Mouse (Mus musculus): ENCODE results near the gene Kif1b. TPM values are rescaled to one million over a fixed set of nuclear protein-coding genes. Genes with fewer than 3 reads are reported as not detected.

Gene Kif1b
- polyA plus RNA-seq, 1 experiment from 2014 or later: 35.6 TPM

DNA sequence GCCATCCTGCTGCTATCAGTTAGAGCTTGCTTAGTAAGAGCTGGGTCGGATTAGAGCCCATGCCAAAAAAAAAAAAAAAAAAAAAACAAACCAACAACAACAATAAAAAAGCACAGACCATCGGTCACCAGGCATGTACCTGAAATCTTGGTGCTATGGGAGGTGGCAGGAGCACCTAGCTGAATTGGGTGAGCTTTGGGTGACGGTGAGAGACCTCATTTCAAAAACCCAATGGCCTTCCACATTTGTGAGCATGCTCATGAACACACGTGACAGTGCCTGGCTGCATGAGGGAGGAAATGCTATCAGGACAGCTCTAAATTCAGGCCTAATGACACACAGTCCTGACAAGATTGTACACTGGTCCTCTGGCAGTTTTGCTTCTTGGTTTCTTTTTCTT is 159.4 kb downstream of the Kif1b start:
- TF ChIP-seq EP300 (IDR thresholded peaks at IDR 0.05): no peak
- no peak for TF ChIP-seq CTCF (IDR thresholded peaks at IDR 0.05)
- Histone ChIP-seq H3K9ac (replicated peaks; ENCODE audit: low read depth) (no peak overlapping the region), H3K27me3 (replicated peaks; ENCODE audit: insufficient read depth, low read length) (no peaks in the 10 kb centered on the region), H3K9me3 (ENCODE audit: low read length) (no peaks in the 10 kb centered on the region), H3K27ac (ENCODE audit: low read length) (no peak overlapping the region), H3K36me3 (ENCODE audit: insufficient read depth, low read length) (peaks cover 11% of the 10 kb centered on the region; the same call in 1 of the 2 replicates), H3K4me2 (replicated peaks; ENCODE audit: low read depth, low read length) (no peak overlapping the region), H3K4me1 (ENCODE audit: insufficient read depth, low read depth, low read length) (no peaks in the 10 kb centered on the region), H3K4me3 (ENCODE audit: low read depth, low read length) (no peak overlapping the region)
- 75% methylated on average over 4 of the region's 4 CpGs for WGBS
- DNase-seq (ENCODE audit: low spot score) (no peak), ATAC-seq (no peak)

DNA sequence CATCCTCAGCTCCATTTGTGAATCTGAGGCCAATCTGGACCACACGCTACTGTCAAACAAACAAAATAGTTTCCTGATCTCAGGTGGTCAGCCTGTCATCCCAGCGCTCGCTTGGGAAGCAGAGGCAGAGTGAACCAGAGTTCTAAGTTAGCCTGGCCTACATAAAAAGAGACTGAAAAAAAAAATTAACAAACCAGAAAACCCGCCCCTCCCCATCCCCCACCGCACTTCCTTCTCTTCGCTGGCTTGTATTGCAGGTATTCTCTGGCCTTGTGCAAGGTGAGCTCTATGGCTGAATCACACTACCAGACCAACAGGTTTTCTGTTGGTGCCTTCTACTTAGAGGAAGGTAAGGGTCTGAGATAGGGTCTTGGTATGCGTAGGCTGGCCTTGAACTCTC is 160.0 kb downstream of the Kif1b start:
- H3K4me1 ChIP-seq (ENCODE audit: insufficient read depth, low read depth, low read length): no peaks in the 10 kb centered on the region
- DNase-seq (ENCODE audit: low spot score): peak; percentile 37
- WGBS: 60% methylated on average over 7 of the region's 7 CpGs
- H3K4me3 ChIP-seq (ENCODE audit: low read depth, low read length): no peak overlapping the region
- no peaks in the 10 kb centered on the region for H3K9me3 ChIP-seq (ENCODE audit: low read length)
- H3K36me3 ChIP-seq (ENCODE audit: insufficient read depth, low read length): peaks cover 7% of the 10 kb centered on the region; the same call in 1 of the 2 replicates
- no peak overlapping the region for H3K9ac ChIP-seq (replicated peaks; ENCODE audit: low read depth)
- H3K27me3 ChIP-seq (replicated peaks; ENCODE audit: insufficient read depth, low read length): no peaks in the 10 kb centered on the region
- no peak overlapping the region for H3K27ac ChIP-seq (ENCODE audit: low read length)
- H3K4me2 ChIP-seq (replicated peaks; ENCODE audit: low read depth, low read length): no peak overlapping the region
- ATAC-seq: peak; percentile 38; the same call in 1 of the 2 replicates
- TF ChIP-seq CTCF (IDR thresholded peaks at IDR 0.05) (no peak), EP300 (IDR thresholded peaks at IDR 0.05) (no peak)

DNA sequence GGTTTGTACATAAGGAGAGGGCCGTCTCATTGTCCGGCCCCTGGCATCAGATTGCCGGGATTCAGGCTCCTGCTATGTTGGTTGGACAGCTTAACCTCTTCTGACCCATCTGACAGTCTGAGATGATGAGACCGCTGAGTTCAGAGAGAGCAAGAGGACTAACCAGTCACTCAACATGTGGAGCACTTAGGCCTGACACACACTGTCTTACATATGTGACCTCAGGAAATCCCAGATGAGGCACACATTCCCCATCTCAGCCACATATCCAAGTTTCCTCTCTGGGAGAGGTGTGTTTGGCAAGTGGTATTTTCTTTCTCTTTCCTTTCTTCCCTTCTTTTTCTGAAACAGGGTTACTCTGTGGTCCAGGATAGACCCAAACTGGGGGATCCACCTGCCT is 162.3 kb downstream of the Kif1b start:
- no peak overlapping the region for H3K4me3 ChIP-seq (ENCODE audit: low read depth, low read length)
- DNase-seq (ENCODE audit: low spot score) (no peak), ATAC-seq (no peak)
- H3K9me3 ChIP-seq (ENCODE audit: low read length): no peaks in the 10 kb centered on the region
- WGBS: 76% methylated on average over 4 of the region's 4 CpGs
- no peak overlapping the region for H3K4me2 ChIP-seq (replicated peaks; ENCODE audit: low read depth, low read length)
- no peaks in the 10 kb centered on the region for H3K27me3 ChIP-seq (replicated peaks; ENCODE audit: insufficient read depth, low read length)
- no peak for TF ChIP-seq CTCF (IDR thresholded peaks at IDR 0.05)
- no peak for TF ChIP-seq EP300 (IDR thresholded peaks at IDR 0.05)
- no peak overlapping the region for H3K9ac ChIP-seq (replicated peaks; ENCODE audit: low read depth)
- H3K27ac ChIP-seq (ENCODE audit: low read length): no peak overlapping the region
- no peaks in the 10 kb centered on the region for H3K4me1 ChIP-seq (ENCODE audit: insufficient read depth, low read depth, low read length)
- no peaks in the 10 kb centered on the region for H3K36me3 ChIP-seq (ENCODE audit: insufficient read depth, low read length)

DNA sequence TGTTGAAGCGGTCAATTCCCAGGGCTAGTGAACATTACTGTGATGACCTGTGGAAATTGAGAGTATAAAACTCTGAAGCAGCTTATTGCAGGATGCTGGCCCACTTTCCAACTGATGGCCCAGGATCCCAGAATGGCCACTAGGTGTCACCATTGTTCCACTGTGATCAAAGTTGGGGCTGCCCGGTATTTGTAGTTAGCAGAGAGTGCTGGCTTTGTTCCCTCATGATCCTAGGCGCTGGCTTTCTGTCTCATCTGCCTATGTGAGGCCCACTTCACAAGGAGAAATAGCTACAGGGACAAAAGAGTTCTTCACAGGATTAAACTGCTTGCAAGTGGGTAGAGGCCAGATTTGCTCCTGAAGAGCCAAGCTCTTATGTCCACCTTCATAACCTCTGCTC is 163.0 kb downstream of the Kif1b start:
- ATAC-seq (peak; percentile 84), DNase-seq (ENCODE audit: low spot score) (peak; percentile 91)
- Histone ChIP-seq H3K27me3 (replicated peaks; ENCODE audit: insufficient read depth, low read length) (no peaks in the 10 kb centered on the region), H3K36me3 (ENCODE audit: insufficient read depth, low read length) (no peaks in the 10 kb centered on the region), H3K4me2 (replicated peaks; ENCODE audit: low read depth, low read length) (no peak overlapping the region), H3K9me3 (ENCODE audit: low read length) (no peaks in the 10 kb centered on the region), H3K4me3 (ENCODE audit: low read depth, low read length) (no peak overlapping the region), H3K27ac (ENCODE audit: low read length) (no peak overlapping the region), H3K9ac (replicated peaks; ENCODE audit: low read depth) (no peak overlapping the region), H3K4me1 (ENCODE audit: insufficient read depth, low read depth, low read length) (no peaks in the 10 kb centered on the region)
- TF ChIP-seq EP300 (IDR thresholded peaks at IDR 0.05): no peak
- peak; percentile 98 for TF ChIP-seq CTCF (IDR thresholded peaks at IDR 0.05)
- 3% methylated on average over 3 of the region's 3 CpGs for WGBS

DNA sequence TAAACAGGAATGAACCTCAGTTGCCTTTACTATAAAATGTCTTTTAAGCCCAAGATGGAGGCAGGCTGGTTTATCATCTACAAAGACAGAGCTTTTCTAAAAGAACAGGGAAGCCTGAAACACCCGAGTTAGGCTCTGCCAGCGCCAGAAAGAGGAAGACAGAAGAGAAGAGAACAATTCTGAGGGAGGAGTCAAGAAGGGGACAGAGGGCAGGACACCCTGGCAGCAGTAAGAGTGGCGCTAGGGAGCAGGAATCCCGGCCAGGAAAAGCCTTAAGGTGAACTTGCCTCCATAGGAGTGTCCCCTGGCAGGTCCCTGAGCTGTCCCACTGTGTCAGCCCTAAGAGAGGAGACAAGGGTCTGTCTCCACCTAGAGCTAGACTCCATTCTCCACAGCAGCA is 163.9 kb downstream of the Kif1b start:
- H3K36me3 ChIP-seq (ENCODE audit: insufficient read depth, low read length): no peaks in the 10 kb centered on the region
- H3K4me2 ChIP-seq (replicated peaks; ENCODE audit: low read depth, low read length): no peak overlapping the region
- 18% methylated on average over 4 of the region's 4 CpGs for WGBS
- ATAC-seq: no peak
- H3K27ac ChIP-seq (ENCODE audit: low read length): no peak overlapping the region
- TF ChIP-seq CTCF (IDR thresholded peaks at IDR 0.05) (no peak), EP300 (IDR thresholded peaks at IDR 0.05) (no peak)
- no peaks in the 10 kb centered on the region for H3K9me3 ChIP-seq (ENCODE audit: low read length)
- no peaks in the 10 kb centered on the region for H3K4me1 ChIP-seq (ENCODE audit: insufficient read depth, low read depth, low read length)
- H3K9ac ChIP-seq (replicated peaks; ENCODE audit: low read depth): no peak overlapping the region
- no peak for DNase-seq (ENCODE audit: low spot score)
- no peaks in the 10 kb centered on the region for H3K27me3 ChIP-seq (replicated peaks; ENCODE audit: insufficient read depth, low read length)
- H3K4me3 ChIP-seq (ENCODE audit: low read depth, low read length): no peak overlapping the region

DNA sequence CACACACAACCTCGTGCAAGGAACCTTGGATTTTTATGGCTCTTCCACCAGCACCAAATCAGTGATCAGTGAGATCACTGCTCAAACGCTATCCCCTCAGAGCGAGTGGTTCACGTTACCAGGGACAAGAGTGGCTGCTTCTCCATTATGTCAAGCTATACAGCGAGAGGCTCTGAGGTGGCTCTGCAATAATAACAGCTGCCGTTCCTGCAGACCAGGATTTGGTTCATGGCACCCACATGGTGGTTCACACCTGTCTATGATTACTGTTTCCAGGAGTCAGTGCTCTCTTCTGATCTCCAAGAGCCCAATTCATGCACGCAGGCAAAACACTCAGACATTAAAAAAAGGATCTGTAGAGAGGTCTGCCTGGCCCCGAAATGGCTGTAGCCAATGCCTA is 169.0 kb downstream of the Kif1b start:
- Histone ChIP-seq H3K36me3 (ENCODE audit: insufficient read depth, low read length) (no peaks in the 10 kb centered on the region), H3K27ac (ENCODE audit: low read length) (no peak overlapping the region), H3K4me2 (replicated peaks; ENCODE audit: low read depth, low read length) (no peak overlapping the region), H3K4me3 (ENCODE audit: low read depth, low read length) (no peak overlapping the region), H3K9me3 (ENCODE audit: low read length) (no peaks in the 10 kb centered on the region), H3K9ac (replicated peaks; ENCODE audit: low read depth) (no peak overlapping the region), H3K27me3 (replicated peaks; ENCODE audit: insufficient read depth, low read length) (no peaks in the 10 kb centered on the region), H3K4me1 (ENCODE audit: insufficient read depth, low read depth, low read length) (no peaks in the 10 kb centered on the region)
- whole genome bisulfite sequencing: 74% methylated on average over 8 of the region's 8 CpGs
- ATAC-seq (no peak), DNase-seq (ENCODE audit: low spot score) (no peak)
- TF ChIP-seq CTCF (IDR thresholded peaks at IDR 0.05) (no peak), EP300 (IDR thresholded peaks at IDR 0.05) (no peak)
